Mouse (Mus musculus) lung, adult 2 months (tissue): ENCODE data around the gene Kpna6.

ENCODE experiments used
- CTCF ChIP-seq: fragments of 200-500 bp; IDR thresholded peaks from 2 replicates; pipeline ENCODE4 v1.5.1; 2011; ENCODE audit warnings: mild to moderate bottlenecking, low read length, control low read depth; ENCODE audit not compliant: insufficient read depth
- POLR2A ChIP-seq: fragments of 200-500 bp; IDR thresholded peaks from 2 replicates; pipeline ENCODE4 v1.6.1; 2011; ENCODE audit warnings: low read depth, mild to moderate bottlenecking, control low read depth, low read length, borderline replicate concordance; ENCODE audit errors: extremely low read depth

DNA sequence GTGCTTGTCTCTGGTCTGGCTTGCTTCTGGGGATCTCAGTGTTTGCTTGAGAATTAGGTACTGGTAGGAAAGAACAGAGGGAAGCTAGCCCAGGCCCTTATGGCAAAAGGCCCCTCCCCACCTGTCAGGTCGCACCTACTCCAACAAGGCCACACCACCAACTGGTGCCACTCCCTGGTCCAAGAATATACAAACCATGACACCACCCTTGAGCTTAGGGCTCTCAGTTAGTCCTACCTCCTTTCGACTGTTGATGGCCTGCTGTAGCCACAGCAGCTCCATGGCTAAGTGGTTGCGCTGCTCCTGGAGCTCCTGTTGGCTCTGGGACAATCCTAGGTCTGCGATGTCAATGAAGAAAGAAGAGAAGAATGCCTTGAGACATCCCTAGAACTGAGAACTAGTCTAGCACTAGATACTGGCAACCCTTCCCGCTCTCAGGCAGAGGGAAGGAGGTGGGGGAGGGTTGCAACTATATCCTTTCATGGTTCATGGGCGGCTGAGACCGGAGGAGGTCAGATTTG lies 55.4 kb downstream of the Kpna6 start:
- TF ChIP-seq POLR2A (no peak), CTCF (no peak)
